Mouse (Mus musculus): ENCODE data around the gene Asap3.
A peak's percentile ranks its signal among the peaks of the same experiment; 100 is the strongest.

Asap3 gene

DNA sequence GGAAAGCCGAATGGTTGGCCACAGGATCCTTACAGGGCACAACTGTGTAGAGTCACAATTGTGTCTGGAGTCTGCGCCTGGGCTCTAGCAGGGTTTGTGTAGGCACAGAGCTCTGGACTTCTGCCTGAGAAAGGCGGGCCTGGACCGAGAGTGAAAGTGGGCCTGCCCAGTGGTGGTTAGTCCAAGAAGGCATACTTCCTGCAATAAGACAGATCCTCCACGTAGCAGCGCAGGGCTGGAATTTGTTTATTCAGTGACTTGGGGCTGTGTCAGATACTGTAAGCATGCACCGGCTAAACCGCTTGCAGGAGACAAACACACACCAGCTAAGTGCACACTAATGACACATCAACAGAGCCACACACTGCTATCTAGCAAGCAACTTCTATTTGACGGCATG is 43.6 kb downstream of the Asap3 start:
- DNase-seq (ENCODE audit: low read depth, low spot score): no peak

DNA sequence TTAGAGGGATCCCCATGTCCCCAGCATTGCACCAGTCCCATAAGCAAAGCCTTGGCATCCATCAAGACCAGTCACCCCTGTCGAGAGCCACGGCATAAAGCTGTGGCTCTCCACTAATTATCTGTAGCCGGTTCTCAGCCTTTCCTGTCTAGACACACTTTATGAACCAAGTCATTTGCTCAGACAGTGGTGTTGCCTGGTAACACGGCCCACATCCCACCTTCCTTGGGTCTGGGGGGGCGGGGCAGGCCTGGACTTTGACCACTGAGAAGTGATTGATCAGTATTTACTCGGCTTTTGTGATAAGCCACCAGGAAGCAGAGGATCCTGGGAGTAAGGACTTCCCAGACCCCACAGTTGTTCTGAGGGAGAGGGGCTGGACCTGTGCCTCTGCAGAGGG is 49.8 kb downstream of the Asap3 start:
- DNase-seq (ENCODE audit: low read depth, low spot score): no peak

DNA sequence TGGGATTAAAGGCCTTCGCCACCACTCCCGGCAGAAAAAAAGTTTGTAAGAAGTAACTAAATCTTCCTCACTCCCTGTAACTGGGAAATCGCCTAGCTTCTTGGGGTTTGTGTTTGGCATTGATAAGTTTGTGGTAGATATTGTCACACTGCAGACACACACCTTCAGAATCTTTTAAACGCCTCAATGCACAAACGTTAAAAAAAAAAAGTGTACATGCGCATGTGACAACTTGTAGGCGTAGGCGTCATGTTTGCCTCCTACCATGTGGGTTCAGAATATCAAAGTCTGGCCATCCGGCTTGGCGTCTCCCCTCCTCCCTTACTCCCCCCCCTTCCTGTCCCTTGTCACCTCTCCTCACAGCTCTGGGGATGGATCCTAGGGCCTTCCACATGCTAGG is 50.5 kb downstream of the Asap3 start:
- DNase-seq (ENCODE audit: low read depth, low spot score): no peak

DNA sequence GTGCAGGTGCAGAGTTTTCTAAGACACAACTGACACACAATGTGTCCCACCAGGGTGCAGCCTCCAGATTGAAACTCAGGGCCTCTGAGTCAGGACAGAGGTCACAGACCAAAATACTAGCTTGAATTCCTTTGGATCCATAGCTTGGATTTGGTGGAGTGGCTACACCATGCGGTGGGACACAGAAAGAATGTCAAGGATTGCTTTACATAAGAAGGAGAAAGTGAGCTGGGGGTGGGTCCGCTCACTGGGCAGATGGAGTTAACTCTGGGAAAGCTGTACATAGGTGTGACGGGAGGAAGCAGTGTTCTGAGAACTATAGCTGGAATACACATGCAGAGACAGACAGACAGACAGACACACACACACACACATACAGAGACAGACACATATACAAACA is 53.8 kb downstream of the Asap3 start:
- DNase-seq (ENCODE audit: low read depth, low spot score): no peak

DNA sequence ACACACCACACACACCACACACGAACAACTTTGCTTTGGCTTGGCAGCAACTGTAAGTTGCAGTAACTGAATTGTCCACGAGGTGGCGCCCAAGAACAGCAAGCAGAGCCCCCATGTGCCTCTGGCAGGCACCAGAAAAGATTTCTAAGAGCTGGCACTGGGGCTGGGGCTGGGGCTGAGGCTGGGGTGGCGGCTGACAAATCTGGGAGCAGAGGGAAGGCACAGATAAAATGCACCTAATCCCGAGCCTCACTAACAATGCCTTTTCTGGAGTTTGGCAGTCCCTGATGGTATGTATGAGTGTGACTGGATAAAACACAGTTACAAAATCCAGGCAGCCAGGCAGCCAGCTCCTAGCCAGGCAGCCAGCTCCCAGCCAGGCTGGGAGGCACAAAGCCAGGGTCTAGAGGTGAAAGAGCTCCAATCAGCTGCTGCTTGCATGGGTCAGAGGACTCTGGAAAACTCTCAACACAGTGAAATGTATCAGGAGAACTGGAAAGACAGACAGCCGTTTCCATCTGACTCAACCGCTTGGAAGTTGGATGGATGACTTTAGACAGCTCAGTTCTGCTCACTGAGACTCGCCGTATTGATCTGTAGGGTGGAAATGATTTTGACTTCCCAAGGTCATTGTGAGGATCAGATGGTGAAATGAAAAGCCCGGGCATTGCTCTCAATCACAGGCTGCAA is 54.5 kb downstream of the Asap3 start:
- DNase-seq (ENCODE audit: low read depth, low spot score): no peak

DNA sequence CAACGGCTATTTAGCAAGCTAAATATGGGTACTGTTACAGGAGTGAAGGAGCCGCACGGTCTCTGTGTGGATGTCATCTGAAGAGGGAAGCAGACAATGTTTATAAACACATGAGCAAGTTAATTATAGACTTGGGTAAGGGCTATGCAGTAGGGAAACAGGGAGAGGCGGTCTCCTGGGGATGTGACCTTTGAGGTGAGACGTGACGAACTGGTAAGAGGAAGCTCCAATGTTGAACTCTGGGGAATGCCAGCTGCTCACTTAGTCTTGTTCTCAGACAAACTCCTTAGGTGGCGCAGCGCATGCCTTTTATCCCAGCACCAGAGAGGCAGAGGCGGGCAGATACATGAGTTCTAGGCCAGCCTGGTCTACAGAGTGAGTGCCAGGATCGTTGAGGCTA is 55.7 kb downstream of the Asap3 start:
- DNase-seq (ENCODE audit: low read depth, low spot score): no peak

DNA sequence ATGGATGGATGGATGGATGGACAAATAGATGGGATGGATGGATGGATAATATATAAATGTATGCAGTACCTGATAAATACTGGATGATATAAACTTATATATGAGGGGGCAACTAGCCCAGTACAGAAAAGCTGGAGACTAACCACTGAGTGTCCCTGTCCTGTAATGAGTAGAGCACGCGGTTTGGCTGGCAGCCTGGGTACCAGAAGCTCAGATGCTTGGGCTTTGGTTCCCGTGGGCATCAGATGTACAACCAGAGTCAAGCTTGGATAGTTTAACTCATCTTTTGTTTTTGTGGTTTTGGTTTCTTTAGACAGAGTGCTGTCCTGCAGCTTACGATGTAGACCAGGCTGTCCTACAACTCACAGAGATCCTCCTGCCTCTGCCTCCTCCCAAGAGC is 57.4 kb downstream of the Asap3 start:
- DNase-seq (ENCODE audit: low read depth, low spot score): no peak

DNA sequence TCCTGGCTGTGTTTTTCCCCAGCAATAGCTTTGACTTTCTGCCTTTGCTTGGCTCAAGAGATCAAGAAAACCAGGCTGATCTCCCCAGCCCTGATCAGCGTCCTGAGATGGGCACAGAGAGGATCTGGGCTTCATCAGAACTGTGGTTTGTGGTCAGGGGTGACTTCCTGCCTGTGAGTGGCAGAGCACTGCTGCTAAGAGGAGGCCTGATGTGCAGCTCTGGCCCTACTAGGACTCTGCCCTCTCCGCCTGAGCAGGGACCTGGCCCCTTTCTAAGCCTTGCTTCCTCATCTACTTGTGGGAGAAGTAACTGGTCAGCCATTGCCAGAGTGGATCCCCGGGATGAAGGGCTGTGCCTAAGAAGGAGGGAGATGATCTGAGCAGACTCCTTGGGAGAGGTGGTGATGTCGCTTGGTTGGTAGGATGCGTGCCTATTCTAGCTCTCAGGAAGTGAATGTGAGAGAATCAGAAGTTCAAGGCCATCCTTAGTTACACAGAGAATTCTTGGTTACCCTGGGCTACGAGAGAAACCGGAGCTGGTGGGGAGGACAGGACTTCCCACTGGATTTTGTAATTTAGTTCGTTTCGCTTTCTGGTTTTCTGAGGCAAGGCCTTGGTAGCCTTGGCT is 60.7 kb downstream of the Asap3 start:
- no peak for DNase-seq (ENCODE audit: low read depth, low spot score)

DNA sequence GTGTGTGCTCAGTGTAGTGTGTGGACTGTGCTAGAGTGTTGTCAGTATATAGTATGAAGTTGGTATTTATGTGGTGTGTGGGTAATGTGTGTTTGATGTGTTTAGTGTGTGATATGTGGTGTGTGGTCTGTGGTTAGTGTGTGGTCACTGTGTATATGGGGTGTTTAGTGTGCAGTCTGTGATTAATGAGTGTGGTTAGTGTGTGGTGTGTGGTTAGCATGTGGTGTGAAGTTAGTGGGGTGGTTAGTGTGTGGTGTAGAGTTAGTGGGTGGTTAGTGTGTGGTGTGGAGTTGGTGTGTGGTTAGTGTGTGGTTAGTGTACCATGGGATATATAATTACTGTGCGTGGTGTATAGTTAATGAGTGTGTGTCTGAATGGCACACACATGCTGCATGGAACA is 62.7 kb downstream of the Asap3 start:
- no peak for DNase-seq (ENCODE audit: low read depth, low spot score)

DNA sequence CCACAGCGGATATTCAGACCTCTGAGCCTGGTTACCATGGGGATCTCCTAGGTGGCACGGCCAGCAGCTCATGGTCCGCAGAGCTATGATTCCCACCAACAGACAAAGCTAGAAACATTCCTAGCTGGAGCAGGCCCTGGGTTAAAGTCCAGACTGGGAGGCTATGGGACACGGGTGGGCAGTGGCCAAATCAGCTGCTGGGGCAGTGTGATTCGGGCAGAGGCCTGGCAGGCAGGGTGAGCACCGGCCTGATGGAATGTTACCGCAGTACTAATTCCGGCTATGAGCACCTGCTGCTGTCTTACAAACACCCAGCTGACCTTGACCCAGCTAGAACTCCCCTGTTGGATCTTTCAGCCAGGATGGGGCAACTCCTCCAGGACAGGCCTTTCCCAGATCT is 64.5 kb downstream of the Asap3 start:
- no peak for DNase-seq (ENCODE audit: low read depth, low spot score)

DNA sequence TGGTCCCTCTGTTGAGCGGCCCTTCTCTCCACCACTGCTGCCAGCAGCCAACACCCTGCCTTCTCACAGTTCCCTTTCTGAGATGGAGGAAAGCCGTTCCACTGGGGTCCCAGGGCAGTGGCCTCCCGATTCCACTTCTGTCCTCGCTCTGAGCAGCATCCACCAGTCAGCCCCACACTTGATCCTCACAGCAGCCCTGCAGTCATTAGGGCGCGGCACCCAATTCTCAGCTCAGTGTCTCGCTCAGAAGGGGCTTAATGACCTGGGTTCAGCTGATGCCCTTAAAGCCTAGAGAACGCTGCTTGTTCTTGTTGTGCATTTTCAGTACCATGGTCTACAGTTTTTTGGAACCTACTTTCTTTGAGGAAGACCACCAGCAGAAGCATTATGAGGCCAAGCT is 74.9 kb downstream of the Asap3 start:
- DNase-seq (ENCODE audit: low read depth, low spot score): no peak

DNA sequence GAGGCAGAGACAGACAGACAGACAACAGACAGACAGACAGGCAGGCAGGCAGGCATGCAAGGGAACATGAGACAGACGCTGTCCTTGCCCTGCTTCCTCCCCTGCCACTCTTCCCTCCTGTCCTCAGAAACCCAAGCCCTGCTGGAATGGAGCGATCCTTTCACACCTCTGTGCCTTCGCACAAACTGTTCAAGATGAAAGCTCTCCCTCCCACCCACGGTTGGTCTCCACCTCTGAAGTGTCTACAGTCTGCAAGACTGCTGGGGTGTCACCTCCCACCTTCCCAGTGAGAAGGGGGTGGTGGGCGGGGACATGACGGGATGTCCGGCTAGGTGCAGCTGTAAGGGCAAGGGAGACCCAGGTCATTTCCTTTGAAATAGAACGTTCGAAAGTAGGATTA is 75.4 kb downstream of the Asap3 start:
- no peak for DNase-seq (ENCODE audit: low read depth, low spot score)

DNA sequence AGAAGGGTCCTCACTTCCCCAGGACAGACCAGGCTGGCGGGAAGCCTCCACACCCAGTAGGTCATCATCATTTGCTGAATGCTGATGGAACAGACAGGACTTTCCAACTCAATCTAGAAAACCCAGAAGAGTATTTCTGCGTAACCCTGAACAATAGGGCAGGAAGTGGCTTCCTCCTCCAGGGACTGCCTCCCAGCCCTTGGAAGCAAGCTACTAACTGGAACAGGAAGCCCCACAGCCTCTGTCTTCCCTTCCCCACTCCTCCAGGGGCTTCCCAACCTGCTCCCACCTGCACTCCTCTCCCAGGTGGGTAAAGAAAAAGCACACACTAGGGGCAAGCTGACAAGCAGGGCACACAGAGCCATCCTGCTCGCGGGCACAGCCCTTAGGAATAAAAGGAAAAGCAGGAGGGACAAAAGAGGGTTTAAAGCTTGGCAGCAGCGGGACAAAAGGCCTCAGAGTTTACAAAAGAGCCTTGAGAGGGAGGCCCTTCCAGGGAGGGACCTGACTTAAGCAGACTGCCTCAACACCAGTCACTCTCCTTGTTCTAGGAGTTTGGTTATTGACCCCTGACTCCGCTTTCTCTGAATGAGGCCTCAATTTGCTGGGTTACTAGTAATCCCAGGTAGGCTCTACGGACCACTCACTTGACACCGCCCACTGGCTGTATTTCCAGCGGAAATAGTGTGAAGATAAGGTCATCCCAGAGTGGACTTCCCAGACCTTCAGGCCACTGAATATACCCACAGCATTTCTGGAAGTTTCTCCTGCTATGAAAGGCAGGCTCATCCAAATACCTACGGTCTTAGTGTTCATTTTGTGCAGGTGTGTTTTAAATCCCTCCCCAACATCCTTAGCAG is 76.7 kb downstream of the Asap3 start:
- DNase-seq (ENCODE audit: low read depth, low spot score): no peak

DNA sequence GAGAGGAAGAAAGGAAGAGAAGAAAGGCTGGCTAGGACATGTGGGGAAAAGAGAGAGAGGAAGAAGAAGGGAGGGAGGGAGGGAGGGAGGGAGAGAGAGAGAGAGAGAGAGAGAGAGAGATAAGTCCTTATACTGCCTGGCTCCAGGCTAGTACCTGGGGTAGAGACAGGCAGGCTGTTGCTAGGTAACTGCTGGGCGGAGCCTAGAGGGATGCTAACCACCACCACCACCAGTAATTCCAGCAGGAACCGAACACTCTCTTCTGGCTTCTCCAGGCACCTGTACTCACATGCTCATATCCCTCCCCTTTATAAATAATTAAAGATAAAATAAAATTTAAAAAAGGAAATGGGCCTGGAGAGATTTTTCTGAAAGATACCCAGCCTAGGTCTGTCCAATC is 77.6 kb downstream of the Asap3 start:
- DNase-seq (ENCODE audit: low read depth, low spot score): no peak

DNA sequence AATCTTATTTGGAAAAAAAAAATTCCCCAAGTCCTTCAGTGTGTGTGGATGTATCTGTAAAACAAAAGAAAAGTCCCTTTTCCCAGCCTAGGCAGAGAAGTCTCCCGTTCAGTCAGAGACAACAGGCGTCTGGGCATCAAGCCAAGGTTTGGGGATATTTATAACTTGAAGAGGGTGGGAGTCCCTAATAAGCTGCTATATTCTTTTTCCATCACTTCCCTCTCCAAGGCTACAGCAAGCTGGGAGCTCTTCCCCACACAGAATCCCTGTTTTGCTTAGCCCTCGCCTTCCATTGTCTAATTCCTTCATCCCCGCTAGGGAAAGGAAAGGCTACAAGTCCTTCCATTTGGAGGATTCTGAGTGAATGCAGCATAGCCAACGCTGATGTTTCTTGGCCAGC is 78.3 kb downstream of the Asap3 start, which contains the start of gene Zfp46:
Gene Zfp46 (plus strand): TSS at position 229 of the 400 bp plus-strand sequence.
- no peak for DNase-seq (ENCODE audit: low read depth, low spot score)

DNA sequence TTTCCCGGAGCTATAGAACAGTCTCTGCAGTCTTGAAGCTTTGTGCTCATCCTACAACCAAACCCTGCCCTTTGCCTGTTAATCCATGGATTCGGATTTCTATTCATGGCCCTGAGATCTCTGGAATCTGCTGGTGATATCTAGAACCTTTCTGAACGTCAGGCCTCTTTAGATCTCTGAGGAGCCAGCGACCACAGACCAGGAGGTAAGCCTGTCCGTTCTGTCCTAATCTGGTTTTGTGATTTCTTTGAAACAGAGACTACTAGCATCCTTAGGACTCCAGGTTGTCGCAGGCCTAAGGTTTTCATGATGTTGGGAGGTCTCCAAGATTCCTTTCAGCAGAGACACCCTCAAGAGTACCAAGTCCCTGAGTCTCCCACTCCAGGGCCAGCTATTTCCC is 78.7 kb downstream of the Asap3 start:
- no peak for DNase-seq (ENCODE audit: low read depth, low spot score)

DNA sequence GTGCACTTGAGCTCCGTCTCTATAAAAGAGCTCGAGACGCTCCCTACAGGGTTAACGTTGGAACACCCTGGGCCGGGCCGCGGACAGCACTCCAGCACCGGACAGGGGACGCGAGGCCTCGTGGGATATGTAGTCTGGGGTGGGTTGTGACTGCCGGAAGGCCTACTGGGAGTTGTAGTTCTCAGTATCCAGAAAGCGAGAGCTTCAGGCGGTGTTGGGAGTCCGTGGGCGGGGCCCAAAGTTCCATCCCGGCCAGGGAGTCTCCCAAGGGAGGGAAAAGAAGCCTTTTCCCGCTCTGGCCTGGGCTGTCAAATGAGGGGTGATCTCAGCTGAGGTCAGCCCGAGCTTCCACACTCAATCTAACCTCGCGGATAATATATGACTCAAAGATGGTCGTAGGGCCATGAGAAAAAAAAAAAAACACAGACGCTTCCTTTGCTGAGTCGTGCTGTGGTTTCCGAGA is 79.2 kb downstream of the Asap3 start:
- DNase-seq (ENCODE audit: low read depth, low spot score): peak; percentile 80

DNA sequence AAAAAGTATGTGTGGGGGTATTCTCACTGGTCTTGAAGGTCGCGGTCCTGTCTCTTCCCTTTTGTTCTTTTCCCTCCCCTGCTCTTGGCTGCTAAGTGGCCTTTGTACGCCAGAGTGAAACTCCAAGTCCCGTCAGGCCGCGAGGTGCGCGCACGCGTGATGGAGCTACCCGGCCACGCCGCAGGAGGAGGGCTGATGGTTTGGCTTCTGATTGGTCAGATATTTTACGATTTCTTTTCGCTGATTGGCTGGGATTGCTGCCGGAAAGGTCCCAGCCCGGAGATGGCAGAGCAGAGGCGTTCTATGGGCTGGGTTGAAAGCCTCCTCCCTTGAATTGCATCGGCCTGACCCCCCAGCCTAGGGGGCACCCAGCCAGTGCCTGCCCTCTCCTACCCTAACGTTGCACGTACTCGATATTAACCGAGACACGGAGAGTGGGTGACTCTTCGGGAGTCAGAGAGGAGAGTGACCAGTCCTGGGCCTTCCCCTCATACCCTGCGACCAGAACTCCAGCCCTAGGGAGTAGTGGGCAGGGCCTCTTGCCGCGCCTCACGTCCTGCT is 79.7 kb downstream of the Asap3 start:
- DNase-seq (ENCODE audit: low read depth, low spot score): peak; percentile 80

DNA sequence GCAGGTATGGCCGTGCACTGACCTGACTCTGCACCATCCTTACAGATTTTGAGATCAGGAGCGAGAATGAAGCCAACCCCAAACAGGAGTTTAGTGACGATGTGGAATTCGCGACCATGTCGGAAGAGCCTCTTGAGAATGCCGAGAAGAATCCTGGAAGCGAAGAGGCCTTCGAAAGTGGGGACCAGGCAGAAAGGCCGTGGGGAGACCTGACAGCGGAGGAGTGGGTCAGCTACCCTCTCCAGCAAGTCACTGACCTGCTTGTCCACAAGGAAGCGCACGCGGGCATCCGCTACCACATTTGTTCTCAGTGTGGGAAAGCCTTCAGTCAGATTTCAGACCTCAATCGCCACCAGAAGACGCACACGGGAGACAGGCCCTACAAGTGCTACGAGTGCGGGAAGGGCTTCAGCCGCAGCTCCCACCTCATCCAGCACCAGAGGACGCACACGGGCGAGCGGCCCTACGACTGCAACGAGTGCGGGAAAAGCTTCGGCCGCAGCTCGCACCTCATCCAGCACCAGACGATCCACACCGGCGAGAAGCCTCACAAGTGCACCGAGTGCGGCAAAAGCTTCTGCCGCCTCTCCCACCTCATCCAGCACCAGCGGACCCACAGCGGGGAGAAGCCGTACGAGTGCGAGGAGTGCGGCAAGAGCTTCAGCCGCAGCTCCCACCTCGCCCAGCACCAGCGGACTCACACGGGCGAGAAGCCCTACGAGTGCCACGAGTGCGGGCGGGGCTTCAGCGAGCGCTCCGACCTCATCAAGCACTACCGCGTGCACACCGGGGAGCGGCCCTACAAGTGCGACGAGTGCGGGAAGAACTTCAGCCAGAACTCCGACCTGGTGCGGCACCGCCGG is 84.0 kb downstream of the Asap3 start:
- DNase-seq (ENCODE audit: low read depth, low spot score): no peak

DNA sequence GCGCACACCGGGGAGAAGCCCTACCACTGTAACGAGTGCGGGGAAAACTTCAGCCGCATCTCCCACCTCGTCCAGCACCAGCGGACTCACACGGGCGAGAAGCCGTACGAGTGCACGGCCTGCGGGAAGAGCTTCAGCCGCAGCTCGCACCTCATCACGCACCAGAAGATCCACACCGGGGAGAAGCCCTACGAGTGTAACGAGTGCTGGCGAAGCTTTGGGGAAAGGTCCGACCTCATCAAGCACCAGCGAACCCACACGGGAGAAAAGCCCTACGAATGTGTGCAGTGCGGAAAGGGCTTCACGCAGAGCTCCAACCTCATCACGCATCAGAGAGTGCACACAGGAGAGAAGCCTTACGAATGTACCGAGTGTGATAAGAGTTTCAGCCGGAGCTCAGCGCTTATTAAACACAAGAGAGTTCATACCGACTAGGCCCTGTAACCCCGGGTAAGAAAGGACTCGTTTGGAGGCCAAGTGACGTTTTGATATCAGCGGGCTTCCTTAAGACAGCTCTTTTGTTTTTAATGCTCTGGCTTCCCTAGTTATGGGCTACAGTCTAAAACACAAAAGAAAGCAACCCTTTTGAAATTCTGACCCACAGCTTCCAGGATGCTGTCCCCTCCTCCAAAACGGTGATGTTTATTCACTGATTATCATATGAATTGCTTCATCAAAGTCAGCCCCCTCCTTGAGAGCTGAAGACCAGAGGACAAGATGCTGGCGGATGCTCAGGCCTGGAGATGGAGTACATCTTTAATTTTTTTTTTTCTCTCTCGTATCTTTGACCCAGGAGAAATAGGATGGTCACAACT is 84.8 kb downstream of the Asap3 start:
- DNase-seq (ENCODE audit: low read depth, low spot score): no peak
